Mouse (Mus musculus) megakaryocyte-erythroid progenitor cell, adult 5-6 weeks (primary cell): ENCODE measurements around the gene Hells. TPM values are rescaled to one million over a fixed set of nuclear protein-coding genes. Genes with fewer than 3 reads are reported as not detected.
A peak's percentile ranks its signal among the peaks of the same experiment; 100 is the strongest.

Experiments used
- ATAC-seq: replicated peaks from 2 replicates; pipeline ENCODE4 v1.8.0; 2016; ENCODE audit warnings: mild to moderate bottlenecking, inconsistent platforms; ENCODE audit not compliant: severe bottlenecking, poor library complexity, low FRiP score, low TSS enrichment
- total RNA-seq, 2 experiments: library from RNA; stranded (forward) in 1 of 2; stranded (reverse) in 1 of 2; fragments of 200-1000, 215-1000 nt in 1 of 2; fragments of >200 nt in 1 of 2; fragmentation: Nextera tagmentation in 1 of 2; gene quantifications; 2 replicates each; pipeline ENCODE4 v1.2.3; 2014 to 2017

The Hells gene
- total RNA-seq (2014; fragmentation: Nextera tagmentation) (61.1 and 73.1 TPM in 2 replicates), total RNA-seq (2017) (77.3 and 82.1 TPM in 2 replicates)

DNA sequence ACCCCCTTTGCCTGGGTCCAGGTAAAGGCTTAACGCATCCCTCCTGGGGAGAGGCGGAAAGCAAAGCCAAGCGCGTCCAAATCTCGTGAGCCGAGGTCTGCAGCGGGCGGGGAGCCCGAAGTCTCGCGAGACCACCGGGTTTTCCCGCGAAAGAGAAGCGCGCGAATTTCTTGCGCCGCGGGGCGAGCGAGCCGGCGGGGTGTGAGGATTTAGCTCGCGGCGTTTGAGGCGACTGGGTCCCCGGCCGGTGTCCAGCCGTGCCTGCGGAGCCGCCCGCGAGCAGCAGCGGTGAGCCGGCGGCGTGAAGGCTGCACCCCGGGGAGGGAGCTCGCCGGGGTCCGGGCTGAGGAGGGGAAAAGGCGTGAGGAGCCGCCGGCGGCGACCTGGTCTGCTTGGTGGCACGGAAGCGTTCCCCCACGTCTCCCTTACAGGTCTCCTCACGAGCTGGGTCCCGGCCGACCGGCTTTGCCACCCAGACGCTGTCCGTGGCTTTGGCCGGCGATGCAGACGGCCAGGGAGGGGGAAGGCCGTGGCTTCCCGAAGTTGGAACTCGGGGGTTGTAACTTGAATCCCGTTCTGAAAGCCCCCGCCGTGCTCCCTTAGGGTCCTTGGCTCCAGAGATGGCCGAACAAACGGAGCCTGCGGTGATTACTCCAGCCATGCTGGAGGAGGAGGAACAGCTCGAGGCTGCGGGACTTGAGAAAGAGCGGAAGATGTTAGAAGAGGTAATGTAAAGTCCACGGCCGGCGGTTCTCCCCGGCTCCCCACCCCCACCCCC lies at the start of gene Hells:
TSS of gene Hells (plus strand) at position 128 of the 778 bp plus-strand sequence.
- peak; percentile 92 for ATAC-seq

DNA sequence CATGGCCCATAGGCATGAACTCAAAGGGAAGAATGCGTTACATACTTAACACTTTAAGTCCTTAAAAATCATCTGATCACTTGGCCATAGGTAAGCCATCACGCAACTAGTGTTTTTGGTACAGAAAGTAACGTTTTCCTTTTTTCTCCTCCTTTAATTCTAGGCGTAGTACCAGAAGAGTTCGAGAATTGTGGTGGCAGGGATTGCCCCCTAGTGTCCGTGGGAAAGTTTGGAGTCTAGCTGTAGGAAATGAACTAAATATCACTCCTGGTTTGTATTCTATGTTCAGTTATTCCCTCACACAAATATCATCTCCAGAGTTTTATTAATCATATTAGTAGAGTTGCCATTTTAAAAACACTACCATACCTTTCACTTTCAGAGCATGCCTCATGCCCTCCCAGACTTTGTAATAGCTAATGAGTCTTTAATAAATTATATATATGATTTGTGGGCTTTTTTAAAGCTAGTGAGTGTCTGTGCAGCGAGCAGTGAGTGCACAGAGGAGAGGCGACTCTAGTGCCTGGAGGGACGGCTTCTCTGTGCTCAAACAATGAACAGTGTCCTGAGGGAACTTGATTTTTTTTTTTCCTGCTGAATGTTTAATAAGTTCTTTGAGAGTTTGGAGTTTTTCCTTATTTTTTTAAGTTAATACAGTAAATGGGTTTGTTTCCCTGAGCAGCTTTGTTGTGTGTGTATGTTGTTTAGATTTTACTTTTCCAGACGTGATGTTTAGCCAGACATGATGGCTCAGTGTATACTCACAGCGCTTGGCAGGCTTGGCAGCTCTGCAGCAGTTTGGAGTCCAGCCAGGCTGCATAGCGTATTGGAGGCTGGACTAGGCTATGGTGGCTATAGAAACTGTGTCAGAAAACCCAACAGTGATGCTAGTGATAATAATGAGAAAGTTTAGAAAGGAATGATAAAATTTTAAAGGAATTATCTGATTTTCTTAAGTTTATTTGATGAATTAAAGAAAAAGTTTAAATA lies 29.3 kb upstream of the Hells start:
- ATAC-seq = no peak

- ATAC-seq = peak; percentile 44
Measured at GRCm38 (mm10) chr19:38902501-38902900, 28.2 kb upstream of the Hells start.

GRCm38 (mm10) chr19:38913786-38914185 lies 16.9 kb upstream of the Hells start:
- ATAC-seq = no peak

GRCm38 (mm10) chr19:38914926-38915325 lies 15.8 kb upstream of the Hells start:
- no peak for ATAC-seq

GRCm38 (mm10) chr19:38915677-38916076 lies 15.0 kb upstream of the Hells start:
- ATAC-seq = peak; percentile 84

- ATAC-seq = no peak
Measured at GRCm38 (mm10) chr19:38928481-38929158, 2.1 kb upstream of the Hells start.

GRCm38 (mm10) chr19:38929471-38930251 lies 1.1 kb upstream of the Hells start:
- ATAC-seq = no peak

DNA sequence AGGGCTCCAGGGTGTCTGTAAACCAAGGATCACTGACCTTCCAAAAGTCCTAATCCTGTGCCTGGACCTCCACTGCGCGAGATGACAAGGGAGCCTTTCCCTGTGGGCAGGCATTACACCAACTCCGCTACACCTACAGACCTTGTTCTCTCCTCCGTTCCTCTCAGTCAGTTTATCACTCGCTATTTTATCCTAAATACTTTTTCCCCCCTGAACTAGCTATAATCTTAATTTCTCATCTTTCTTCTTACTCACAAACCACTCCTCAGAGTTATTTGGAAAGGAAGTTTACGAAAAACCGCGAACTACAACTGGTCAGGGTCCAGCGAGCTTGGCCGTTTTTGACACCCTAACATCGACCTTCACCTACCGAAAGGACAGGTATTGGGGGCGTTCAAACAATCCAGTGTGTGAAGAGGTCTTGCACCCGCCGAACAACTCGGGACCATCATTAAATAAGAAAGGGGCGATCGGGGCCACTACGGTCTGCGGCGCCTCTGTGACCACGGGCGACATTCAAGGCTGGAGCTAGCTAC lies 395 bp upstream of the Hells start:
- ATAC-seq = no peak

DNA sequence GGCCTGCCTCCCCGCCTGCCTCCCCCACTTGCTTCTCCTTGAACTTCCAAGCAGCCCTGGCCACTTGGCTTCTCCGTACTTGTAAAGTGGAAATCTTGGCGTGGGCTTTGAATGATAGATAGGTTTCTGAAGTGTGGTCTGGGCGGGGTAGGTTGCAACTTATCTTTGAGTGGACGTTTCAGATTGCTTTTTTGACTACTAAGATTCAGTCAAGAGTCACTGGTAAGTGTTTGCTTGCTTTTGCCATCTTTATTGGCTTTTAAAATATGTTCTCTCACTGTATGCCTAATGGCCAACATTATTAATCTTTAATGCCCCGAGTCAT lies 813 bp downstream of the Hells start:
- ATAC-seq = 0 out of 2 replicates have a peak, but pooled peaks have one; percentile 18

GRCm38 (mm10) chr19:38944590-38945307 lies 14.0 kb downstream of the Hells start:
- ATAC-seq = no peak

DNA sequence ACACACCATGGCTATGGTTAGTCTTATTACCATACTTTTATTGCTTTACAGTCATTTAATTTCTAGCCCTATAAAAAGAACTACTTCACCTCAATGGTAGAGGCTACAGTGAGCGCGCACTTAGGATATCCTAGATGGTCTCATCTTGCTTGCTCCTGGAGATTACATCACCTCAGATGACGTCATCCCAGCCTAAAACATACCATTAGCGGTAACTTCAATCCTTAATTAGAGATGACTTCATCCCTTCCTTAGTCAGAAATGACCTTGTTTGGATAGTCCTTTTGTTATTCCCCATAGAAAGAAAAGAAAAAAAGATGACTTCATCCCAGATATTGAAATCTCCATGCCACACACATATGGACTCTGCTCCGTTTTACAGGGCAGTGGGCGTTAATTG lies 40.0 kb downstream of the Hells start:
- no peak for ATAC-seq

GRCm38 (mm10) chr19:38972581-38972980 lies 41.9 kb downstream of the Hells start:
- ATAC-seq = no peak

DNA sequence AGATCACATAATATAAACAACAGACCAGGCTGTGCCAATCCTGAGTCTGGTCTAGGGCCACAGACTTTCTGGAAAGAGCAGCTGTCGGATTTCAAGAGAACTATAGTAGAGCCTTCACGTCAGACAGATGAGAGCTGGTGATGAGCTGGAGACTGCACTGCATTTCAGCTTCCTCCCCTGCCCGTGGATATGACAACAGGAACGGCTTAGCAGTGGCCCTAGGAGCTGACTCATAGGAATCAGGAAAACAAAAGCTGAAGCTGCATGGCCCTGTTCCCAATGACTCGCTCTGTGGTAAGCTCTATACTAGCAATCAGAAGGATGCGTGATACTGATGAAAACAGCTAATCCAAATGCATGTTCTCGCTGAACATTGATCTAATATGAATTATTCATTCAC lies 43.0 kb downstream of the Hells start:
- peak; percentile 18; the same call in 1 of the 2 replicates for ATAC-seq

DNA sequence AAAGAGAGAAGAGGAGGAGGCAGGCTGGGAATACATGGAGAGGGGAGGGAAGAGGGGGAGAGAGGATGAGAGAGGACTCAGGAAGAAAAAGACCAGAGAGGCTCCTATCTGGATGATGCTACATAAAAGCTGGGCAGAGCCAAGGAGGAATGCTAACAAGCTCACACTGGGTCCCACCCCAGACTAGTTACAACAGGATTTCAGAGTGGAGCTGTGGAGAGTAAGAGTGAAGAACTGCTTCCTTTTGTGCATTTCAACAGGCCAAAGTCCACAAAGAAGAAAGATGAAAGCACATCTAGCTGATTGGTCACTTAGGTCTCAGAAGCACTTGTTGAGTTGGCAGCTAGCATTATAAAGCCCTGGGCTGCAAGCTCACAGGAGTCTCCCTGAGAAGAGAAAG lies 45.6 kb downstream of the Hells start:
- ATAC-seq = no peak

DNA sequence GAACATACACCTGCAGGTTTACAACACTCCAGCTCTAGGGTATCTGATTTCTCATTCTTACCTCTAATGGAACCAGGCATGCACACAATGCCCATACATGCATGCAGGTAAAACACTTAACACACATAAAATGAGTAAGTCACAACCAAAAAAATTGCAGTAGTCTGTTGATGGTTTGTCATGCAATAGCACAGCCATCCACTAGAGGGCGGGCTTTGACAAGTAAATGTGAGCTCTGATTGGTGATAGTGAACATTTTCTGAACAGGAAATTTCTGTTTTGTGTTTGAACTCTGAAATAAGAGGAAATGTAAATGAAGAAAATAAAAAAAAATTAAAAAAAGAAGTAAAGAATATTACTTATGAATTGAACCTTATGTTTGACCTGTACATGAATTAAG lies 51.3 kb downstream of the Hells start:
- peak; percentile 65 for ATAC-seq

DNA sequence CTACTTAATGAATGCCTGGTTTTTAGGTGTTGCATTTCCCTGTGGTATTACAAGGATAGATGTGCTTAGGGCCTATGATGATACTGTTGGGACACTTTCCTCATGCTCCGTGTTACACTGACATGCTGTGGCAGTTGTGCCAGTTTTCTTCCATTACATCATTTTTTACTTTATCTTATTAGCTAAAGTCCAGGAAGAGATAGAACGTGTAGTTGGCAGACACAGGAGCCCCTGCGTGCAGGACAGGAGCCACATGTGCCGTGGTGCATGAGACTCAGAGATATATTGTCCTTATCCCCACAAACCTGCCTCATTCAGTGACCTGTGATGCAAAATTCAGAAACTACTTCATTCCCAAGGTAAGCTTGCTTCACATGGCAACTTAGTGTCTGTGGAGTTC lies 67.5 kb downstream of the Hells start:
- ATAC-seq = no peak

- ATAC-seq = no peak
Measured at GRCm38 (mm10) chr19:38998676-38999075, 68.0 kb downstream of the Hells start.
